Mouse (Mus musculus) heart, embryonic 12.5 days (tissue): Measurements from ENCODE around the gene Casc3. TPM values are rescaled to one million over a fixed set of nuclear protein-coding genes. Genes with fewer than 3 reads are reported as not detected.

Experiments
- ATAC-seq: fragments of 200-750 bp; cut with Nextera tagmentation; 2 replicates; pipeline ENCODE4 v1.8.0; 2017; ENCODE audit warnings: moderate TSS enrichment, moderate library complexity; ENCODE audit not compliant: insufficient number of reproducible peaks, low FRiP score
- H3K27ac ChIP-seq: fragments of 300-500 bp; sonication (generic); 2 replicates; pipeline ENCODE4 v1.5.1; 2016; ENCODE audit warnings: mild to moderate bottlenecking, moderate library complexity; ENCODE audit not compliant: poor library complexity, severe bottlenecking
- H3K27me3 ChIP-seq: fragments of 300-500 bp; sonication (generic); replicated peaks from 2 replicates; pipeline ENCODE4 v1.6.1; 2016; ENCODE audit warnings: mild to moderate bottlenecking, moderate library complexity
- H3K36me3 ChIP-seq: fragments of 300-500 bp; sonication (generic); 2 replicates; pipeline ENCODE4 v1.6.1; 2016; ENCODE audit warnings: mild to moderate bottlenecking, moderate library complexity
- H3K4me1 ChIP-seq: fragments of 300-500 bp; sonication (generic); replicated peaks from 2 replicates; pipeline ENCODE4 v1.6.1; 2016; ENCODE audit warnings: mild to moderate bottlenecking
- H3K4me2 ChIP-seq: fragments of 300-500 bp; sonication (generic); 2 replicates; pipeline ENCODE4 v1.6.1; 2016; ENCODE audit warnings: mild to moderate bottlenecking, moderate library complexity
- H3K4me3 ChIP-seq: fragments of 300-500 bp; sonication (generic); 2 replicates; pipeline ENCODE4 v1.5.1; 2016; ENCODE audit warnings: mild to moderate bottlenecking
- H3K9ac ChIP-seq: fragments of 300-500 bp; sonication (generic); 2 replicates; pipeline ENCODE4 v1.6.1; 2016; ENCODE audit warnings: mild to moderate bottlenecking, moderate library complexity
- H3K9me3 ChIP-seq: fragments of 300-500 bp; sonication (generic); replicated peaks from 2 replicates; pipeline ENCODE4 v1.6.1; 2016; ENCODE audit warnings: mild to moderate bottlenecking, moderate library complexity
- WGBS: fragments of 180-500 bp; shearing (Covaris S2); methylation state at CpG from one replicate; pipeline ENCODE4 v1.1.7; 2016; 5-methylcytosine and 5-hydroxymethylcytosine counted together
- polyA plus RNA-seq: library from polyadenylated mRNA; unstranded; fragments of >200 nt; fragmentation: Nextera tagmentation; extraction: Ambion mirVana; gene quantifications from 2 replicates; pipeline ENCODE4 v1.2.1, GENCODE M21; 2016

Casc3 gene
- polyA plus RNA-seq, 1 experiment from 2014 or later = 31.8 TPM

DNA sequence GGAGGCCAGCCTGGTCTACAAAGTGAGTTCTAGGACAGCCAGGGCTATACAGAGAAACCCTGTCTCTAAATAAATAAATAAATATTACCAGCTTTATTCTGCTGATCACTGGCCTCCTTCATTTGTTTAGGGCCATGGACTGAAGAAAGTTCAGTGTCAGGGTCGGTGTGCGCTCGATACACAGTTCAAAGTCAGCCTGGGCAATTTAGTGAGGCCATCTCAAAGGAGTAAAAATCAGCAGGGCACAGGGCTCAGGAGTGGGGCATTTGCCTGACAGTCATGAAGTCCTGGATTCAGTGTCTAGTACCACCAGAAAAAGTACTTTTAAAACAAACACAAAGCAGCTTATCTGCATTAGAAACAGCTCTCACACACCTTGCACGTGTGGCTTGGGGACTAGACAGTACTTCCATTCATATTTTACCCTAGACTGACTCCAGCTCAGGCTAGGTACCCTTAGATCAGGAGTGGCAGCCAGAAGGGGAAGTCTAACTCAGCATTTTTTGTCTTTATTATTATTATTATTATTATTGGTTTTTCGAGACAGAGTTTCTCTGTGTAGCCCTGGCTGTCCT lies 14.0 kb upstream of the Casc3 start:
- Histone ChIP-seq H3K4me1 (peaks cover 36% of the 10 kb centered on the region), H3K9me3 (no peaks in the 10 kb centered on the region), H3K4me2 (no peak overlapping the region), H3K27me3 (no peaks in the 10 kb centered on the region), H3K4me3 (no peak overlapping the region), H3K36me3 (no peaks in the 10 kb centered on the region), H3K27ac (no peak overlapping the region), H3K9ac (no peak overlapping the region)
- WGBS = 78% methylated on average over 5 of the region's 5 CpGs
- ATAC-seq = no peak

DNA sequence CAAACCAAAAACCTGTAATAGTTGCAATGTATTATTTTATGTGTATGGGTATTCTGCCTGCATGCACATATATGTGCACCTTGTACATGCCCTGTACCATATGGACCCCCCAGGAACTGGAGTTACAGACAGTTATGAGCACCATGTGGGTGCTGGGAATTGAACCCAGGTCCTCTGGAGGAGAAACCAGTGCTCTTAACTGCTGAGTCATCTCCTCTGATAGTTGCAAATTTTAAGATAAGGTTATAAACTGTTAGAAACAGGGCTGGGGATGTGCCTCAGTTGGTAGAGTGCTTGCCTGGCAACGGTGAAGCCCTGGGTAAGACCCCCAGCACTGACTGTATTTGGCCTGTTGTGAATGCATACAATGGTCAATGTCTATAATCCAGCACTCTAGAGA lies 13.3 kb upstream of the Casc3 start:
- Histone ChIP-seq H3K4me3 (no peak overlapping the region), H3K27ac (no peak overlapping the region), H3K9me3 (no peaks in the 10 kb centered on the region), H3K4me2 (no peak overlapping the region), H3K4me1 (peaks cover 29% of the 10 kb centered on the region), H3K27me3 (no peaks in the 10 kb centered on the region), H3K9ac (no peak overlapping the region), H3K36me3 (no peaks in the 10 kb centered on the region)
- ATAC-seq = no peak
- WGBS = 78% methylated on average over 1 of the region's 1 CpGs

DNA sequence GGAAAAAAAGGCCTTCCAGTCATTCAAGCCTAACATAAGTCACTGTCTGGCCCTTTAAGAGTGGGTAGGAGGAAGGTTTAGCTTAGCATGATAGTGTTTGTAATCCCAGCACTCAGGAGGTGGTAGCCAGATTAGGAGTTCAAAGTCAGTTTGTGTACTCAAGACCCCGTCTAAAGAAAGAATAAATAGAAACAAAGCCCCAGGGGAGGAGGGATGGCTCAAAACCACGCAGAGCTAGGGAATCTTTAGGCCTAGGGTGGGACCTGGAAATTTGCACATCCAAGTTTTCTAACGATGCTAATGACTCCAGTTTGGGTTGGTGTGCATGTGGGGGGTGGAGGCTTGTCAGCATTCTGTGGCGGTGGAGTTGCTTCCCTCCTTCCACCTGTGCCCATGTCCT lies 12.6 kb upstream of the Casc3 start:
- Histone ChIP-seq H3K36me3 (no peaks in the 10 kb centered on the region), H3K4me1 (peaks cover 25% of the 10 kb centered on the region), H3K9ac (peak overlapping the region; percentile 30; the same call in 1 of the 2 replicates), H3K9me3 (no peaks in the 10 kb centered on the region), H3K4me3 (no peak overlapping the region), H3K27me3 (no peaks in the 10 kb centered on the region), H3K4me2 (no peak overlapping the region), H3K27ac (no peak overlapping the region)
- WGBS = 11% methylated on average over 4 of the region's 4 CpGs
- no peak for ATAC-seq

DNA sequence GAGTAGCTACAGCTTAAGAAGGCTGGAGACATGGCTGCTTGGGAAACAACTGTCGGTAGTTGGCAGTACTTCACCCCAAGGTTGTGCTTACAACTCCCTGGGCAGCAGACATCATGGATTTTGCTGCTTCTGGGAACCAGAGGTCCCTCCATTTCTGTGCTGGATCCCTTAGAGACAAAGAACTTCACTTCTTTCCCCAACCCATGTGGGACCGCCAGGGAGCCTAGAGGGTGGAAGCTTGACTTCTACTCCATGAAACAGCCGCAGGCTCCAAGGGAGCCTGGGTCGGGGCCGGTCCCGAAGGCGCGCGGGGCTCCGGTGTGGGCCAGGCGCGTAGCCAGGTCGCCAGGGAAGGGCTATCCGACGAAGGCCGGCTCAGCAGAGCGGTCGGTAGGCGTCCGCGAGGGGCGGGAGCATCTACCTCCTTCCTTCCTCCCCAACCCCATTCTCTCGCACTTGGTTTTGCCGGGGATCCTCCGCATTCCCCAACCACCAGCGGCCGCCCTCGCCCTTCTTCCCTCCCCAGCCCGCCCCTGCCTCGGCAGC lies 10.2 kb upstream of the Casc3 start:
- Histone ChIP-seq H3K36me3 (peaks cover 11% of the 10 kb centered on the region), H3K27ac (peak overlapping the region; percentile 100), H3K4me3 (peak overlapping the region; percentile 91), H3K4me2 (peak overlapping the region; percentile 91), H3K9me3 (no peaks in the 10 kb centered on the region), H3K9ac (peak overlapping the region; percentile 99), H3K27me3 (no peaks in the 10 kb centered on the region), H3K4me1 (peaks cover 26% of the 10 kb centered on the region)
- ATAC-seq = peak; percentile 71
- under 1% methylated on average over 30 of the region's 30 CpGs for WGBS

DNA sequence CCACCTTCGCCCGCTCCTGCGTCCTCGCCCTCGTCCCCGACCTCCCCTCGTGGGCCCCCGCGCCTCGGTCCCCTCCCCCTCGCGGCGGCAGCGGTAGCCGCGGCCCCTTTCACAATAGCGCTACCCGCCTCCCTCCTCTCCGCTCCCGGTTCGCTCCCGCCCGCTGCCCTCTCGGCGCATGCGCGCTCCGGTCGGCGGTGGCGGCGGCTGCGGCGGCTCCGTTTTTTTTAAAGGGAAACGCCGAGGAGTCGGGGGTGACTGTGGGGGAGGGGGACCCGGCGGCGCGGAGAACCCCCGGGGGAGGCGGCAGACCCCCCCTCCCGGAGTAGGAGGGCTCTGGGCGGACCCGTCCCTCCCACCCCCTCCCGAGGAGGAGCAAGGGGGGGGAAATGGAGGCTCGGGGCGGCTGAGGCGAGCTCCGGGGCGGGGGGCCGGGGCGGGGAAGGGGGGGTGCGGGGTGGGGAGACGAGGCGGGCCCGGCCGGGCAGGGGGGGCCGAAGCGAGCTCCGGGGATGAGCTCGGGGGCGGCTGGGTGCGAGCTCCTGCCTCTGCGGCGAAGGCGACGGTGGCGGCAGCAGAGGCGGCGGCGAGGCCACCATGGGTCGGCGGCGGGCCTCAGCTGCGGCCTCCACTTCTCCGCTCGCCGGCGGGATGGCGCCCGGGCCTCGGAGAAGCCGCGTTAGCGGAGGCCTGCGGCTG lies 9.5 kb upstream of the Casc3 start, which contains the start of gene Msl1:
Gene Msl1, plus strand, starts transcription at position 502 of the 699 bp plus-strand sequence.
- no peaks in the 10 kb centered on the region for H3K27me3 ChIP-seq
- no peaks in the 10 kb centered on the region for H3K9me3 ChIP-seq
- peaks cover 17% of the 10 kb centered on the region for H3K36me3 ChIP-seq
- H3K27ac ChIP-seq = peak within 1 kb of the TSS; percentile 100
- H3K9ac ChIP-seq = peak within 1 kb of the TSS; percentile 99
- H3K4me3 ChIP-seq = peak within 1 kb of the TSS; percentile 91
- peaks cover 22% of the 10 kb centered on the region for H3K4me1 ChIP-seq
- peak within 1 kb of the TSS; percentile 91 for H3K4me2 ChIP-seq
- peak; percentile 77 for ATAC-seq
- under 1% methylated on average over 68 of the region's 89 CpGs for WGBS

DNA sequence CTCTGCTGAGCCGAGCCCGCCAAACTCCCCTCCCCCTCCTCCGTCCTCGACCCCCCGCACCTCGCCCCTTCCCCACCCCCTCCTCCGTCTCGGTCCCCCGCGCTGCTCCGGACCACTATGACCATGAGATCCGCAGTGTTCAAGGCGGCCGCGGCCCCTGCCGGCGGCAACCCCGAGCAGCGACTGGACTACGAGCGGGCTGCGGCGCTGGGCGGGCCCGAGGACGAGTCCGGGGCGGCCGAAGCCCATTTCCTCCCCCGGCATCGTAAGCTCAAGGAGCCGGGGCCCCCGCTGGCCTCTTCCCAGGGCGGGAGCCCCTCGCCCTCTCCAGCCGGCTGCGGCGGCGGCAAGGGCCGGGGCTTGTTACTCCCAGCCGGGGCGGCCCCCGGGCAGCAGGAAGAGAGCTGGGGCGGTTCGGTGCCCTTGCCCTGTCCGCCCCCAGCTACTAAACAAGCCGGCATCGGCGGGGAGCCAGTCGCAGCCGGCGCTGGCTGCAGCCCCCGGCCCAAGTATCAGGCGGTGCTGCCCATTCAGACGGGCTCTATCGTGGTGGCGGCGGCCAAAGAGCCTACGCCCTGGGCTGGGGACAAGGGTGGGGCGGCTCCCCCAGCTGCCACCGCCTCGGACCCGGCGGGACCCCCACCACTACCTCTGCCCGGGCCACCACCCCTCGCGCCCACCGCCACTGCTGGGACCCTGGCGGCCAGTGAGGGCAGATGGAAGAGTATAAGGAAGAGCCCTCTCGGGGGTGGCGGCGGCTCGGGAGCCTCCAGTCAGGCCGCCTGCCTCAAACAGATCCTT lies 8.8 kb upstream of the Casc3 start:
- Histone ChIP-seq H3K27me3 (no peaks in the 10 kb centered on the region), H3K4me3 (peak overlapping the region; percentile 91), H3K4me2 (peak overlapping the region; percentile 91), H3K27ac (peak overlapping the region; percentile 100), H3K9ac (peak overlapping the region; percentile 99), H3K9me3 (no peaks in the 10 kb centered on the region), H3K36me3 (peaks cover 24% of the 10 kb centered on the region), H3K4me1 (peaks cover 22% of the 10 kb centered on the region)
- under 1% methylated on average over 54 of the region's 74 CpGs for WGBS
- ATAC-seq = peak; percentile 58

DNA sequence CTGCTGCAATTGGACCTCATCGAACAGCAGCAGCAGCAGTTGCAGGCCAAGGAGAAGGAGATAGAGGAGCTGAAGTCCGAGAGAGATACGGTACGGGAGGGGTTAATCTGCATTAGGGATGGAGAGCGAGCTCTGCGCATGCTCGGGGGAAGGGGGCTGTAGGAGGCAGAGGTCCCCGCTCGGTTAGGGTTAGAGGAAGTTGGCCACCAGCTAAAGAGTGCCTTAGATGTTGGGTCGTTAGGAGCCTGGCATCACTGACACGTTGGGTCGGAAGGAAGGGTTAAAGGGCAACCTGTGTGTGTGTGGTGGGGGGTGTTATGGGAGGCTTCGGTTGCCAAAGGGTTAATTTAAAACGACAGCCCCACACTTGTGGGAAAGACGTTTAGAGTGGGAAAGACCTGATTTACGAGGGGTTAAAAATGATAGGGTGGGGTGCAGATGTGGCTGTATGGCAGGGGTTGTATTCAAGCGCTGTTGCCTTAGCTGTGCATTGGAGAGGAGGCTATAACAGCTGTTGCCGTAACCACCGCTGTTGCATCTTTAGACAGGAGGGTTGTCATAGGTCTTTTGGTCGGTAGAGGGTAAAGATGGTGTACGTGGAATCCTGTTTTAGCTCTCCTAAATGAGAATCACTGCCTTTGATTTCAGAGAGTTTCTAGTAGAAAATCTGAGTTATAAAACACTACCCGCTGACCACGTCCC lies 8.0 kb upstream of the Casc3 start:
- peak overlapping the region; percentile 100 for H3K27ac ChIP-seq
- H3K9me3 ChIP-seq = no peaks in the 10 kb centered on the region
- peaks cover 22% of the 10 kb centered on the region for H3K4me1 ChIP-seq
- H3K36me3 ChIP-seq = peaks cover 32% of the 10 kb centered on the region
- no peaks in the 10 kb centered on the region for H3K27me3 ChIP-seq
- peak overlapping the region; percentile 99 for H3K9ac ChIP-seq
- H3K4me2 ChIP-seq = peak overlapping the region; percentile 91
- H3K4me3 ChIP-seq = peak overlapping the region; percentile 91
- peak; percentile 7; the same call in 1 of the 2 replicates for ATAC-seq
- WGBS = 2% methylated on average over 23 of the region's 23 CpGs

DNA sequence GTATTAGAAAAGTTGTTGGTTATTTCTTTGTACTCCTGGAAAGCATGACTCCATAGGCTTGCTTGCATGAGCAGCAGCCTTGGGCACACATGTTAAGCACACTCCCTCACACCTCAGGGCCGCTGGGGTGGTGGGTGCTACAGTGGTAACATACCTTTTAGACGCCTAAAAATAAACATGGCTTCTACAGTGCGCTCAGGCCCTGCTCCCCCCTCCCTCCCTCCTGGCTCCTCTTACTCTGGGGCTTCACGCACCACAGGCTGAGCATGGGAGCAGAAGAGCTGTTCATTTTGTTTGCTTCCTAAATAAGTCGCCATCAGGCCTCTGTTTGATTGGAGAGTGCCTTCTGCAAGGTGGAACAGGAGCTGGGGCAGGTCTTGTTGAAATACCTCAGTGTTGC lies 7.4 kb upstream of the Casc3 start:
- H3K36me3 ChIP-seq = peaks cover 37% of the 10 kb centered on the region
- peak overlapping the region; percentile 91 for H3K4me3 ChIP-seq
- H3K27ac ChIP-seq = peak overlapping the region; percentile 100
- peaks cover 22% of the 10 kb centered on the region for H3K4me1 ChIP-seq
- no peaks in the 10 kb centered on the region for H3K27me3 ChIP-seq
- peak overlapping the region; percentile 91 for H3K4me2 ChIP-seq
- 8% methylated on average over 5 of the region's 5 CpGs for WGBS
- peak overlapping the region; percentile 99 for H3K9ac ChIP-seq
- H3K9me3 ChIP-seq = no peaks in the 10 kb centered on the region
- ATAC-seq = no peak

DNA sequence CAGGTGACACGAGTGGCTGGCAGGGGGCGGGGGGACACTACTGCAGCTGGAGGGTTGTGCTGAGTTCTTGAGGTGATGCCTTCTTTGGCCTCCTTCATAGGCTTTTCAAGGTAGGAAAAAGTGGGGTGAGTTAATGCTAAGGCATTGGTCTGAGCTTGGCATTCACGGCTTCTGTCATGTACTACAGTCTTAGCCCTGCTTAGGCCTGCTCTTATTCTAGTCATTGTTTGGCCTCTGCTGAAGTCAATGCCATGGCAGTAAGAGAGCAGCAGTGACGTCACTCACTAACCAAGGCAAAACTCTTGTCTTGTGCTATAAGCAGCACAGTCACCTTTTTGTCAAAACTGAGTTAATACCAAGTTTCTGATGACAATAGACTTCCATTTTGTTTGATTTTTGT lies 6.8 kb upstream of the Casc3 start:
- peaks cover 22% of the 10 kb centered on the region for H3K4me1 ChIP-seq
- H3K27me3 ChIP-seq = no peaks in the 10 kb centered on the region
- H3K27ac ChIP-seq = peak overlapping the region; percentile 100
- WGBS = 38% methylated on average over 4 of the region's 4 CpGs
- H3K9me3 ChIP-seq = no peaks in the 10 kb centered on the region
- no peak for ATAC-seq
- H3K36me3 ChIP-seq = peaks cover 43% of the 10 kb centered on the region
- peak overlapping the region; percentile 91 for H3K4me3 ChIP-seq
- peak overlapping the region; percentile 91 for H3K4me2 ChIP-seq
- peak overlapping the region; percentile 99 for H3K9ac ChIP-seq

DNA sequence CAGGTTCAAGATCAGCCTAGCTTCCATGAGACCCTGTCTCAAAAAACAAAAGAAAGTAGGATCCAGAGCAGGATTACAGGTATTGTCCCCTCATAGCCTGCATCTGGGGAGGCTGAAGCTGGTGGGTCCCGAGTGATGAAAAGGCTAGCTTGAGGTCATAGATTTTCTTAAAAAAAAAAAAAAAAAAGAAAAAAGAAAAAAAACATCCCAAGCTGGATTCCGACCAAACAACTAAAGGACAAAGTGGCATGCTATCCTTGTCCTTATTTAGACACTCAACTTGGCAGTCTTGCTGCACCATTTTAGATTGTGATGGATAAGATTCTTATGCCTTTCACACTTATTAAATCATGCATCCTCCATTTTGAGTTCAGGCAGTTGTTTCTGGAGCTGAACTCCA lies 3.7 kb downstream of the Casc3 start:
- Histone ChIP-seq H3K9ac (no peak overlapping the region), H3K27ac (peak overlapping the region; percentile 99; the same call in 1 of the 2 replicates), H3K4me2 (peak overlapping the region; percentile 68; the same call in 1 of the 2 replicates), H3K9me3 (no peaks in the 10 kb centered on the region), H3K4me3 (0 out of 2 replicates have a peak overlapping the region, but pooled peaks have one; percentile 98), H3K4me1 (peaks cover 20% of the 10 kb centered on the region), H3K27me3 (no peaks in the 10 kb centered on the region), H3K36me3 (peaks cover 64% of the 10 kb centered on the region)
- no peak for ATAC-seq
- WGBS = 79% methylated on average over 2 of the region's 2 CpGs
